Mouse (Mus musculus) hematopoietic multipotent progenitor cell, adult 10-12 weeks (in vitro differentiated cells): ENCODE measurements around the gene 9430007A20Rik. TPM values are rescaled to one million over a fixed set of nuclear protein-coding genes. Genes with fewer than 3 reads are reported as not detected.

ENCODE experiments used
- polyA plus RNA-seq: library from polyadenylated mRNA; stranded (reverse); fragments of >175 nt; gene quantifications from 2 replicates; pipeline ENCODE4 v1.2.3, GENCODE M21; 2012; ENCODE audit warnings: low replicate concordance

Gene 9430007A20Rik
- not detected in 2 replicates for polyA plus RNA-seq

DNA sequence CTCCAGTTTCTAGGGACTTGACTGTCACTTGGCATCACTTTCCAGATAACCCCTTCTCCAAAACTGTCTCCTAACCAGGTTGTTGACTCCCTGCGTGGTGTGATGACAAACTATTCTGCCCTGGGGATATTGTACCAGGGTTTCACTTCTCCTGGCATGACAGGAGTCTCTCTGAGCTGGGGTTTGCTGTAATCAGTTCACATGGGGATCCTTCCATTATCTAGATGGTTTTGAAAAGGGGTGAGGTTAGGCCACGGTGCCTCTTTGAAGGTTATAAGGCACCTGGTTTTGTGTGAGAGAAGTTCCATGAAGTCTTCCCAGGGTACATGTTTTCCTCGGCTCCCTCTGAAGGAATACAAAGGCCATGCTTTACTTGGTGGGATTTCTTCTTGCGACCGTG is at the start of gene 9430007A20Rik:
Gene 9430007A20Rik (plus strand): TSS at position 301 of the 400 bp plus-strand sequence.

DNA sequence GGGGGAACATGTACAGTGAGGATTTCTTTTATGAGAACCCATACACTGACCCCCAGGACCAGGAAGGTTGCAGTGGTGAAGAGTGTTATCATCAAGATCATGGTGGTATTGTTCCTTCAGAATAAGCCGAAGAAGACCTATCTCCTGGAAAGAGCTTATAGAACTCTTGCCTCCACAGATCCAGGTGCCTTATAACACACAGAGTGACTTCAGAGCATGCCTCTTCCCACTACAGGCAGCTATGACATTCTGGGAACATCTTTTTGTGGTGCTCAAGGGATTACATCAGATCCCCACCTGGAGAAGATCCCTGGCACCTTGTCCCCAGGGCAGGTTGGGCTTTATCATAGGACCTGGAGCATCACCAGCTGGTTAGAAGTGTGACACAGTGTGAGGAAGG is 45.4 kb downstream of the 9430007A20Rik start, which contains the start of gene Gm13124:
Gene Gm13124 (minus strand): TSS at position 101 of the 400 bp plus-strand sequence.

Other genes with a start within 250 kb of the 9430007A20Rik start
- gene Pramel5, start 239.3 kb upstream of the 9430007A20Rik start, polyA plus RNA-seq, result not detected in 2 replicates
- not detected in 2 replicates for gene Gm13128, start 189.6 kb upstream of the 9430007A20Rik start, polyA plus RNA-seq
- gene Gm13119, start 161.9 kb upstream of the 9430007A20Rik start, polyA plus RNA-seq, result not detected in 2 replicates
- gene Pramef20, start 141.9 kb upstream of the 9430007A20Rik start, polyA plus RNA-seq, result not detected in 2 replicates
- gene Pramef12, start 111.4 kb upstream of the 9430007A20Rik start, polyA plus RNA-seq, result not detected in 2 replicates
- not detected in 2 replicates for gene 1700012P22Rik, start 81.0 kb upstream of the 9430007A20Rik start, polyA plus RNA-seq
- gene Gm9944, start 66.5 kb upstream of the 9430007A20Rik start, polyA plus RNA-seq, result not detected in 2 replicates
- not detected in 2 replicates for gene Aadacl3, start 56.1 kb upstream of the 9430007A20Rik start, polyA plus RNA-seq
- gene Gm13124, start 45.3 kb downstream of the 9430007A20Rik start, polyA plus RNA-seq, result not detected in 2 replicates
- not detected in 2 replicates for gene Aadacl4, start 93.9 kb downstream of the 9430007A20Rik start, polyA plus RNA-seq
- gene Gm436, start 166.5 kb downstream of the 9430007A20Rik start, polyA plus RNA-seq, result not detected in 2 replicates
- not detected in 2 replicates for gene Gm13178, start 201.6 kb downstream of the 9430007A20Rik start, polyA plus RNA-seq